Mouse (Mus musculus) T-helper 17 cell (primary cell): ENCODE data around the gene Avpi1.

ENCODE experiments used
- in situ Hi-C, 2 experiments: fragments of 300-600 bp; cut with MboI, MseI; formaldehyde crosslinking; loops; 1 replicate in 1 of 2; 2 replicates in 1 of 2; pipeline ENCODE4 v1.15.1; 2025; ENCODE audit warnings: high pct_unique_total_duplicates in 2 of 2

Gene Avpi1

GRCm38 (mm10) chr19:42145731-42146130 lies 16.9 kb upstream of the Avpi1 start:
- in situ Hi-C loops, result loop anchor here in 1 of 2 experiments (5.0 kb wide), 1 partner anchor 43 kb away; no protein-coding TSS in a partner anchor

GRCm38 (mm10) chr19:42145210-42145609 lies 16.4 kb upstream of the Avpi1 start:
- in situ Hi-C loops, result loop anchor here in 1 of 2 experiments (5.0 kb wide), 1 partner anchor 43 kb away; no protein-coding TSS in a partner anchor

GRCm38 (mm10) chr19:42144541-42145167 lies 15.8 kb upstream of the Avpi1 start:
- in situ Hi-C loops, result loop anchor here in 1 of 2 experiments (5.0 kb wide), 1 partner anchor 42 kb away; no protein-coding TSS in a partner anchor

DNA sequence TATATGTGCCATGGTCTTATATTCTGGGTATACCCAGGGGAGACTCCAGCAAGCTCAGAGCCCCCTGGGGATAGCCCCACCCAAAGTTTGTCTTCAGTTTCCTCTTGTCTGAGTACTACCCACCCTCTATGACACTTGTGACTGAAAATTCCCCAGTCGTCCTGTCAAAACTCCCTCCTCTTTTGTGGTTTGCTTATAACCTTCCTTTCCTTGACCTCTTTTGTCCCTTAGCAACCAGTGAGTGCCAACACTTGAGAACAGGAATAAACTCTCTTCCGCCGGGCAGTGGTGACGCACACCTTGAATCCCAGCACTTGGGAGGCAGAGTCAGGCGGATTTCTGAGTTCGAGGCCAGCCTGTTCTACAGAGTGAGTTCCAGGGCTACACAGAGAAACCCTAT lies 15.2 kb upstream of the Avpi1 start:
- in situ Hi-C loops, result no loop called here

GRCm38 (mm10) chr19:42142757-42143156 lies 13.9 kb upstream of the Avpi1 start:
- in situ Hi-C loops, result no loop called here

- in situ Hi-C loops, result no loop called here
Observed at GRCm38 (mm10) chr19:42141998-42142397, 13.1 kb upstream of the Avpi1 start.

GRCm38 (mm10) chr19:42139724-42140517 lies 11.1 kb upstream of the Avpi1 start:
- in situ Hi-C loops, result no loop called here

DNA sequence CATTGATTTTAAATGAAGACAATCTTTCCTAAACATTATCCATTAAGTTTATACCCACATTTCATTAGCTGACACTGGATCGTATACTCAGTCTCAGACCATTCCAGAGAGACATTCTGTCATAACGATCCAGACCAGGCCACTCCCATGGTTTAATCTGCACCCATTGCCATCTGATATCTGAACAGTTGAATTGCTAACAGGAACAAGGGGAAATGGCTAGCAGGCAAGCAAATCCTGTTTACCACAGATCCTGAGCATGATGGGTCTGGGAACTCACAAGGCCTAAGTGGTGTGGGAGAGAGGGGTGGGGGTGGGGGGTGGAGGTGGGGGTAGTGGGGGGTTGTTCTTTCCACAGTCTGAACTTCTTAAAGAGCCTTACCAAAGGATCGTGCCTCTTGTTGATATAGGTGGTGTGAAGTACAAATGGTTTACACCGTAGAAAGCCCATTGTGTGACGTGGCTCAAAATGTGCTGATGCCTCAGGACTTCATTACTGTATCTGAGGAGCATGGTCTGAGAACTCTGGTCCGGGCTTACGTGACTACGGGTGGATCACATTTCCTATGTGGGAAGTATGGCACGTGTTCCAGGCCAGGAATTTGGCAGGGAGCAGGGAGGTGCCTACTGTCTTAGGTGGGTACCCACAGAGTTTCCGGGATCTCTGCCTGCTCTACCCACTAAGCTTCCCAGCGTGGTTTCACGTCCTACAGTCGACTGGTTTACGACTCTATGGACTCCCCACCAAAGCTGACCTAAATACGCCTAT lies 9.8 kb upstream of the Avpi1 start:
- in situ Hi-C loops, result no loop called here

DNA sequence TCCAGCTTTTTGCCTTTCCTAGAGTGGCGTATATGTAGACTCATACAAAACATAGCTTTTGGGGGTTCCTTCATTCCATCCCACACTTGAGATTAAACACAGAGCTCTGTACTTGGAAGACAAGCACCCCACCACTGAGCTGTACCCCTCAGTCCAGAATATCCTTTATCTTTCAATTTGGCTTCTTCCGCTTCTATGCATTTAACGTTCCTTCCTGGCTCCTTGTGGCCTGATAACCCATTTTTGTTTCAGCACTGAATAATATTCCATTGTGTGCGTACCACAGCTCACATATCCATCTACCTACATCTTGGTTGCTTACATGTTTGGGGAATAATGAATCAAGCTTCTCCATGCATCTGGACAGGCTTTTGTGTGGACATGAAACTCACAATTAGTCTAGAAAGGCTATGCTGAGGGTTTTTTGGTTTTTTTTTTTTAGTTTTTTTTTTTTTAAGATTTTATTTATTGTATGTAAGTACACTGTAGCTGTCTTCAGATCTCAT lies 8.4 kb upstream of the Avpi1 start:
- in situ Hi-C loops, result no loop called here

DNA sequence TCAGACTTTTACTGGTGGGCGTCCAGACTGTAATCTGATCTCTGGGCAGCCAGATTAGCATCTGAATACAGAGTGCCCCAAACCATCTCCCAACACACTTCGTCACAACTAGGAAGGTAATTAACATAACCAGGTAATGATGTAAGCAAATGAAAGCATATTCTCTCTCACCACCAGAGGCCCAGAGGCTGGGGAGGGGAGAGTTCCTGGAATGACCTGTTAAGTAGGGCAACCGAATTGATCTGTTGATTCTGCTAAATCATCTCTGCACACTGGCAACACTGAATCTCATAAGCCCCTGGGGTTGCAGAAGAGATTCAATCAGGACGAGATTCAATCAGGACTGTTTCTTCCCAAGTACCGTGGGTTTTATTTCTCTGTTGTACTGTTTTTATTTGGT lies 7.3 kb upstream of the Avpi1 start:
- in situ Hi-C loops, result no loop called here

DNA sequence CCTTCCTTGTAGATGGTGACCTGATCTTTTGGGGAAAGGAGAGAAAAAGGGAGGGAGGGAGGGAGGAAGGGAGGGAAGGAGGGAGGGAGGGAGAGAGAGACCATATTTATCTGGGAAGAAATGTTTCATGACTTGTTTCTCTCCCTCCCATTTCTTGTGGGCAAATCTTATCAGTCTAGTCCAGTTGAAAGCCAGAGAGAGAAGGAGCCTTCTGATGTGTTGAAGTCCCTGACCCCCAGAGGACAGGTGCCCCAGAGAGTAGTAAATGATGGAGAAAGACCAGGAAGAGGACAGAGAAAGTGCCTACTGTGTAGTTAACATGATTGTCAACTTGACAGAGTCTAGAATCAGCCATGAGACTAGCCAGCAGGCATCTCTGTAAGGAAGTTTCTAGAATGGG lies 6.2 kb upstream of the Avpi1 start:
- in situ Hi-C loops, result no loop called here

DNA sequence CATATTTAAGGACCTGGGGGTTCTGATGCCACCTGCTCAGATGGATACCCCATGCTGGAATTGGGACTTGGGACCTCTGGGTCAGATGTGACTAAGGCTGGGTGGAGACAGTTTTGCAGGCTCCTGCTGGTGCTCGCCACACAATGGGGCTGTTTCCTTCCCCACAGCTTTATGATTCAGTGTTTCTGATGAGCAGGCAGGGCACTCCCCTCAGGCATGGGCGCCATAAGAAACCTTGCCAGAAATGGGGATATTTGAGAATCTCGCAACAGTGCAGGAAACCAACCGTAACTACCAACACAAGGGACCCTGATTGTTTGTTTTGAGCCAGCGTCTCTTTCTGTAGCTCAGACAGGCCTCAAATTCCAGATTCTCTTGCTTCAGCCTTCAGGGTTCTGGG lies 2.2 kb upstream of the Avpi1 start:
- in situ Hi-C loops, result no loop called here

- in situ Hi-C loops, result no loop called here
Observed at GRCm38 (mm10) chr19:42130294-42130606, 1.4 kb upstream of the Avpi1 start.

GRCm38 (mm10) chr19:42129509-42130293 lies 842 bp upstream of the Avpi1 start:
- in situ Hi-C loops, result no loop called here

- in situ Hi-C loops, result no loop called here
Observed at GRCm38 (mm10) chr19:42128052-42128740, 663 bp downstream of the Avpi1 start.

- in situ Hi-C loops, result no loop called here
Observed at GRCm38 (mm10) chr19:42127024-42127423, 1.8 kb downstream of the Avpi1 start.

DNA sequence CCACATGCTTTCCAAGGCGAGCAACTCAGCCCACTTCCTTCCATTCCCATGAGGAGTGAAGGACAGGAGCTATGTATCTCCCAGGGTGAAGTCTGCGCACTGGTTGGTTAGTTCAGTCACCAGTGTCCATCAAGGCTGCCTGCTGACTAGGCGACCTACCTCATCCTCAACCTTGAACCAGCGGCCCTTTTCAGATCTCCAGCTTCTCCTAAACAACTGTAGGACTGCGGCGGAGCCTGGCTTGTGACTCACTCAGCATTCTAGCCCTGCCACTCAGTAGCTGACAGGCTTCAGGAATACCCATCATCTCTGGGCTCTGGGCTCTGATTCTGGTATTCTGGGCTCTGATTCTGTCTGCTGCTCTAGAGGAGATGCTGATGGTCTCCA lies 2.6 kb downstream of the Avpi1 start:
- in situ Hi-C loops, result no loop called here

GRCm38 (mm10) chr19:42125501-42126218 lies 3.2 kb downstream of the Avpi1 start:
- in situ Hi-C loops, result no loop called here

DNA sequence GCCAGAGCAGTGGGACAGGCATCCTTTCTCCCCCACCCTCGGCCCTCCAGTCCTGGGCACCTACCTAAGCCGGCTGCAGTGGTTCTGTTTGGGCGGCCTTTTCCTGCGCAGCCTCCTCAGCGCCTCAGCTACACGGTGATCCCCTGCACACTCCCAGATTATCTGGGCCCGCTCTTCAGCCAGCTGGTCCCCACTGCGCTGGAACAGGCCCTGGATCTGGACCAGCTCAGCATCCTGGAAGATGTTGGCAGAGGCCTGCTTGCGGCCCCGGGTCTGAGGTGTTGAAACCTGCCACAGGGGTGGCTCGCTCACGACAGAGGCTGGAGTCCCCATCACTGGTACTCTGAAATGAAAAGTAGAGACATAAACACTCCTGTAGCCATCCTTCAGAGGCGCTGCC lies 4.2 kb downstream of the Avpi1 start:
- in situ Hi-C loops, result no loop called here

DNA sequence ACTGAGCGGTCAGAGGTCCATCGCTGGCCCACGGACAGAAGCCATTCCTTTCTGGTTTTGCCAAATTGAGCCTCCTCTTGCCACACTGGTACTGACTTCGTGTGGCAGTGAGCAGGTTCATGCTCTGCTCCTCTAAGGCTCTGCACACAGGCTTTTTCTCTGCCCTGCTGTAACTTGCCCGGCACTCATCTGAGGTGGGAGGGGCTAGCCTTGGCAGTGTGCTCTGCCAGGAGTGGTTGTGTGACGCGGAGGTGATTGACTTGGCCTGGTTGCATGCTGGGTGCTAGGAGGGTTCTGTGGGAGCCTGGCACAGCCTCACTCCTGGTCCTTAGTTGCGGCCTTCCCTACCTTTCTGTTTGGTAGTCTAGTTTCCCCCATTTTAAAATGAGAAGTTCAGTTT lies 8.4 kb downstream of the Avpi1 start:
- in situ Hi-C loops, result no loop called here
